Mouse (Mus musculus): ENCODE results near the gene Ccdc69.
"Not testable (repeated sequence)": the region's sequence is repeated elsewhere in the genome, so short reads cannot be mapped to it uniquely, and the experiment has no call there.

Gene Ccdc69

DNA sequence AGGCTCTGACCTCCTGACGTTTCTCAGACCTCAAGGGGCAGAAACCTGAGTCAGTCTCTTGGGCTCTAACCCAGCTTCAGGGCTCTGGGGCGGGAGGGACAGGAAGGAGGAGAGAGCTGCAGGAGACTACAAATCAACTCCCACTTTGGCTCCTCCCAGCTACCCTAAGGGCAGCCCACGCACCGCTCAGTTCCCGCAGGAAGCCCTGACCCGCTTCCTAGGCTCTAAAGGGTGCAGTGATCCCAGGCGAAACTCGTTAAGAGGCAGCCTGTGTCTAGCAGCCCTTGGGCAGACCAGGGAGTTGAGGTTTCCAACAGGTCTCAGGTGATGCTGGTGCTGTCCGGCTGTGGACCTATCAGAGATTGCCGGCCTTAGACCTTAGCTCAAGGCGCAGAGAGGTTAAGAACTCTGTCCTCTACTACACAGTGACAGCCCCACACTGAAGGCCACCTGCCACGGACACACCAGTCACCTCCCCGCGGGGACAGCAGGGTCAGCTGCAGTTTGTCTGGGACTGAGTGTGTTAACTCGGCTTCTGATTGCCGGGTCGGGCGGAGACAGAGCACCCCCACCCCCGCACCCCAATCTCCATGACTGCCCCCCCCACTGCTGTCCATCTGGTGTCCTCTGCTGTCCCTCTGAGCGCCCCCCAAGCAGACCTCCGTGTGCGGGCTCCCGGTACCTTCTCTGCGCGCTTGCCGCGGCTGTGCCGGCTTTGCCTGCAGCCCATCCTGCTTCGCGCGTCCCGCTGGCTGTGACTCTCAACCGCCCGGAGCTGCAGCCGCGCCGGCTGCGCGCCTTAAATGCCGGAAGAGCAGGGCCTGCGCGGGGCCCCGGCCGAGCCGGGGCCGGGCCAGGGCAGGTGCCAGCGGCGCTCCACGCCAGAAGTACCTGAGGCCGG, at the start of gene Ccdc69:
Ccdc69 (minus strand) TSS at position 801 of the 901 bp plus-strand sequence.
- no peak for DNase-seq (ENCODE audit: extremely low read depth, low read depth, low spot score)

DNA sequence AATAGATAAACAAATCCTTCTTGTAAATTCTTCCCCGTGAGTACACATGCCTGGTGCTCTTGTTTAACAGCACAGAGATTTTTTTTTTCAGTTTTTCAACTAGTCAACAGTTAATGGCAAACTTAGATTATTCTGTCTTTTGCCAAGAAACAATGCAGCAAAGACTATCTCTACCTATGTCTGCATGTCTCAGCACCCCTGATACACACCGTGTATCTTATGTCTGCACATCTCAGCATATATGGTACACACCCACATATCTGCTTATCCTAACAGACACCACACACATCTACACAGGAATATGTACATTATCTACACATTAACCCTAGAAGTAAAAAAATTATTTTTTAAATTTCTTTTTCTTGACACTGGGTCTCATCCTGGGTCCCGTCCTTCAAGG, 48.7 kb upstream of the Ccdc69 start:
- no peak for DNase-seq (ENCODE audit: extremely low read depth, low read depth, low spot score)

DNA sequence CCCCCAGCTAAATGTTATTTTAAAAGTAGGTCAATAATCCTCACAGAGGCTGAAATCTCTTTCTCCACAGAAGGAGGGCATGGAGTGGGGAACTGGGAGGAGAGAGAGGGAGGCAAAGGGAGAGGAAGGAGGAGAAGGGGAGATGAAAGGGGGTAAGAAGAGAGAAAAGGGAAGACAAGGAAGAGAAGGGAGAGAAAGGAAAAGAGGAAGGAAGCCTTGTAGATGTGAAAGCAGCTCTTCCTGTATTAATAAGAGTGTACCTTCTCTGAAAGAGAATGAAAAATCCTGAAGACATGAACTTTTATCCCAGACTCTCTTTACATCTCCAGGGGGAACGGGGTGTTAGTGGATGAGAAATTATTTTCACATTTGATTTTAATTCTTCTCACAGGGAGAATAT, 43.5 kb upstream of the Ccdc69 start:
- DNase-seq (ENCODE audit: extremely low read depth, low read depth, low spot score): no peak

DNA sequence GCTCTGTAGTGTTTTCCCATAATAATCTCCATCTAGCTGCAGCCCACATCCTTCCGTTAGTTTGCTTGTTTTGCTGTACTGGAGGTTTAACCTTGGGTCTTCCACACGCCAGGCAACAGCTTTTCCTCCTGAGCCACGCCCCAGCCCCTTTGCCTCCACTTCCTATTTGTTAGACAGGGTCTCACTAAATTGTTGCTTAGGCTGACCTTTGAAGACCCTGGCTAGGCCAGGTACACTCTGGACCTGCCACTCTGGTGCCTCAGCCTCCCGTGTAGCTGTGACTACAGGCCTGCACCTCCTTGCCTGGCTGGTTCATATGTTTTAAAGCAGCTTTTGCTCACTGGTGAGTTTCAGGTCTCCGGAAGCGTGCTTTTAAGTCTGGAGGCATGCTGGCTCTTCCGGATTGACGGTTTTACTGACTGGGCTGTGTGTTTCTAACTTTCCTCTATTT, 42.9 kb upstream of the Ccdc69 start:
- no peak for DNase-seq (ENCODE audit: extremely low read depth, low read depth, low spot score)

DNA sequence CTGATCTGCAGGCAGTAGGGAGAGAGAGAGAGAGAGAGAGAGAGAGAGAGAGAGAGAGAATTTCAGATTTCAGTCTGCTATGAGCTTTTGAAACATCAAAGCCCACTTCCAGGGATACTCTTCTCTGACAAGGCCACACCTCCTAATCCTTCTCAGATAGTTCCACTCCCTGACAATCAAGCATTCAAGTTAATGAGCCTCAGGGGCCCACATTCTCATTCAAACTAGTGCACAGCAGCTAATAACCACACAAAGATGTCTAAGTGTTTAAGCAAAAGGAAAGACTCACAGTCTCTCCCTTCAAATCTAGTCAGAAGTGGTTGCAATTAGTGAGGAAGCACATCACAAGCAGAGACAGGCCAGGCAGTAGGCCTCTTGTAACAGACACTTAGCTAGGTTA, 42.3 kb upstream of the Ccdc69 start:
- DNase-seq (ENCODE audit: extremely low read depth, low read depth, low spot score): no peak

DNA sequence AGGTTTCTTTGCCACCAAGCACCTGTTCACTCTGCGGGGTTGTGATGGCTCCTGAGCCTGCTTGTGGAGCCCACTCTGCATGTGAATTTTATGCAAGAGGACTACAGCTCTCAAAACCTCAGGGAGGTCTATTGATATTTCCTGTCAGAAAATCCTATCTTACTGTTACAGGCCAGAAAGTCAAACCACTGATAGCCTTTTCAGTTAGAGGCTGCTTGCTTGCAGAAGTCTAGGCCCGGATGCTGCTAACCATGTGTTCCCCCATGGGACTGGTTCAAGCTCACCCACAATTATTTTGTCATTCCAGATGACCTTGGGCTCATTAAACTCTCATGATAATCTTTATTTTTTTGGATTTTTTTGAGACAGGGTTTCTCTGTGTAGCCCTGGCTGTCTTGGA, 39.1 kb upstream of the Ccdc69 start:
- no peak for DNase-seq (ENCODE audit: extremely low read depth, low read depth, low spot score)

DNA sequence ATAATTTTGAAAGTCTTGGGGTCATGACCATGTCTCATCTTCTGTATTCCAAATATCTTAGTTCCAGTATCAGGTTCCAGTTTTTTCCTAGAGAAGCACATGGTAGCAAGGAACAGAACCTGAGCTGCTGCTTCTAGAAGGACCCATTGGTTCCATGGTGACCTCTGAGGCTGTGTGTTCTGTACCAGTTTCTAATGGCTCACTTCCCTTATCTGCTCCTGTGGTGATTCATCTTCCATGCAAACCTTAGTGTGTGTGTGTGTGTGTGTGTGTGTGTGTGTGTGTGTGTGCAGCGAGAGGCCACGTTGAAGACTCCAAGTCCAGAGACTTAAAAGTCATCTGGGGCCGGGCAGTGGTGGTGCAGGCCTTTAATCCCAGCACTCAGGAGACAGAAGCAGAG, 38.1 kb upstream of the Ccdc69 start:
- no peak for DNase-seq (ENCODE audit: extremely low read depth, low read depth, low spot score)

DNA sequence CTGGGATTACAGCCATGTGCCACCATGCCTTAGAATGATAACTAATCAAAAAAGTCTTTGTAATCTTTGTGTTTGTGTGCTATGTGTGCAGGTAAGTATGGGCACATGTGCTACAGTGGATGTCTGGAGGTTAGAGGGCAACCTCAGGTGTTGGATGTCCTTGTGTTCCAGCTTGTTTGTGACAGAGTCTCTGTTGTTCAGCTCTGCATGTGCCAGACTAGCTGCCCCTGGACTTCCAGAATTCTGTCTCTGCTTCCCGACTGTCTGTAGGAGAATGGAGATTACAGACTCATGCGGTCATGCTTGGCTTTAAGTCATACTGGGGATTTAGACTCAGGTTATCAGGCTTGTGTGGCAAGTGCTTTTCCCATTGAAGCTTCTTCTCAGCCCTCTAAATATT, 36.4 kb upstream of the Ccdc69 start:
- DNase-seq (ENCODE audit: extremely low read depth, low read depth, low spot score): no peak

DNA sequence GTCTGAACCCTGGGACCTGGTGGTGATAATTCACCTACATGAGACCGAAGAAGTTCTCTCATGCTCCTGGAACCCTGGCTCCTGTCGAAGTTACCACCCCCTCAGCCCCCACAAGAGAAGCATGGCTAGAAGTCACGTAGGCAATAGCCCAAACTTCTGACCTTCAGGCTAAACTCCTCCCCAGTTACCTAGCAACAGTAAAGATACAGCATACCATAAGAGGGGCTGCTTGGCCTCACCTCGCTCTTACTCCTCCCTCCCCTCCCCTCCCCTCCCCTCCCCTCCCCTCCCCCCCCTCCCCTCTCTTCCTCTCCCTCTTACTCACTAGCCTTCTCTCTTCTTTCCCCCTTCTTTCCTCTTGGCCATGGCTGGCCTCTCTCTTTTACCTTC, 35.9 kb upstream of the Ccdc69 start:
- DNase-seq (ENCODE audit: extremely low read depth, low read depth, low spot score): not testable (repeated sequence)

DNA sequence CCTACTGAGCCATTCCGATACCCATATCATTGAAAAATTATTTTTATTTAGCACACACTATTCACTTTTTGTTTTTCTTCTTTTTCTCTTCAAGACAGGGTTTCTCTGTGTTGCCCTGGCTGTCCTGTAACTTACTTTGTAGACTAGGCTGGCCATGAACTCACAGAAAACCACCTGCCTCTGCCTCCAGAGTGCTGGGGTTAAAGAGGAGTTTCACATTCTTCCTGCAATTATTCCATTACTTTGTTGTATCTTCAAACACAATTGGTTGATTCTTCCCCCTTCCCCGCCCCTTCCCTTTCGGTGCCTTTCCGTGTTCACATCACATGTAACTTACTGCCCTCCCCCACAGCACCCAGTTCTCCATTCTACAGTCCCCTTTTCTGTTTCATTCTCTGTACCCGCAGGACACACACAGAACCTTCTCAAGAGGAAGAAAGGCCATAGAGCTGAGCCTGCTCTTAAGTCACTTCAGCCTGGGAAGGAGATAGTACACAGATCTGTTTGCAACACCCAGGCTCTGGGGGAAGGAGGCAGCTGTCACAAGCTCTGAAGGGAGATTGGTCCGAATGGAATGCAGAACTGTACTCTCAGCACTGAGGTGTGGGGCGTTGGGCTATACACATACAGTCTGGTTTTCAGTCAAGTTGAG, 35.4 kb upstream of the Ccdc69 start:
- no peak for DNase-seq (ENCODE audit: extremely low read depth, low read depth, low spot score)

DNA sequence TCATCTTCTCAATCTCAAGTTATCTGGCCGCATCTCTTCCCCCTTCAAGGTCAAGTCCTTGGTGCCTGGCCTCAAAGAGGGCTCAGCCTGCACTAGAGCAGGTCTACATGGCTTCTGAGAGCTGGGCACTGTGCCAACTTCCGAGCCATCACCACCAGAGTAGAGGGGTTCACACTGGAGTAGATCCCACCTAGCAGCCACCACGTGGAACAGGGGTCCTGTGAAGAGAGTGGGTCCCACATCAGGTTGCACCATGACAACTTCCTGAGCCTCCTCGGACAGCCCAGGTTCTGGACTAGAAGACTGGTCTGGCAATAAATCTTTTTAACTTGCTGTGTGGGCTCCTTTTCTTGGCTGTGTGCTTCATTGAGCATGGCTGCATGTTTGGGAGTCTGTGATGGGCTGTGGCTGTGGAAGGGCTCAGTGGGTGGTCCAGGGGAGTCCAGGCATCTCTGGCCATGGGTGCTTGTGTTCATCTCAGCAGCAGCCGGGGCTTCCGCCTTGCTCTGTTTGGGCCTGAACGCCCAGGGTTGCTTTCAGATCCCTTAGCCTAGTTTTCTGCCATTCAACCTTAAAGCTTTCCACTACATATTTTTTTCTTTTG, 32.7 kb upstream of the Ccdc69 start:
- DNase-seq (ENCODE audit: extremely low read depth, low read depth, low spot score): no peak

DNA sequence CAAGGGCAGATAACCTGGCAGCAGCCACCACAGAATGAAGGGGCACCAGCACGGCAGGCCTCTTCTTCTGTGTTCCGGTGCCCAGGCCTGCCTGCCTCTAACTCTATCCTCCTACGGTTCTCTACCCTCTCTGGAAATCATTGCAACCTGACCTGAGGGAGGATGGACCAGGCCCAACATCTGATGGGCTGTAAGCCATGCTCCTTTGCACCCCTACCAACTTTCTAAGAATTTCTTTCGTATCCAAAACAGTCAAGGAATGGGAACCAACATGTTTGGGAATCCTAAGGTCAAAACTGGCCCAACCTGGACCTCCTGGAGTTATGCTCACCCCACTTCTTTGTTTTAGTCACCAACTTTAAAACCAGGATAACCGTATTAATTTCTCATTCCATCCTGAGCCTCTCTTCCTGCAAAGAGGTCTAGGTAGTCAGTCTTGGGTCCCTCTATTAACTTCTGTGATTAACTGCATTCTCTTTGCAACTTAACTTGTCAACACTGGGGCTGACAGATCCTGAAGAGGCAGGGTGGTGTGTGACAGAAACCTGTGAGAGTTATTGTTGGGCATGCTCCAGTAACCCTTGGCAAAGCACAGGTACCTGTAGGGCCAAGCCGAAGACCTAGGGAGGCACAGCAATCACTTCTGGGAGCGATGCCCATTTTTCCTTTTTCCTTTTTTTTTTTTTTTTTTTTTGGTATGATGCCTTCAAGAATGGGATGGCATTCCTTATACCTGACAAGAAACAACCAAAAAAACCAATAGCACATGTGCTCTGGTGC, 31.8 kb upstream of the Ccdc69 start:
- DNase-seq (ENCODE audit: extremely low read depth, low read depth, low spot score): peak; percentile 75

DNA sequence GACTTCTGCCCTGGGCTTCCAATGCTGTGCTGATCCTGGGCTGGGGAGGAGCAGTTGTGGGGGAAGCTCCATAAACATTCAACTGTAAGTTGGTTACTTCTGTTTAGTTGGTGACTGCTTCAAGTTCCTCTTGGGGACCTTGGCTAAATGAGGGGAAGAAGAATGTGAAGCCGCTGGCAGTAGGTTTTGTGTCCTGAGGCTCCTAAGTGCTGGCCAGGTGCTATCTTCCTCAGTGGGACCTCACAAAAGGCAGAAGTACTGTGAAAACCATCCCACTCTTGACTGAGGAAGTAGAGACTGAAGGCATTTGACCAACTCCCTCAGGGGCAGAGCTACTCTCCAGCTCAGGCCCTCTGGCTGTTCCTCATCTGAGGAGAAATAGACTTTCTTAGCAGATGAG, 28.7 kb upstream of the Ccdc69 start:
- no peak for DNase-seq (ENCODE audit: extremely low read depth, low read depth, low spot score)

DNA sequence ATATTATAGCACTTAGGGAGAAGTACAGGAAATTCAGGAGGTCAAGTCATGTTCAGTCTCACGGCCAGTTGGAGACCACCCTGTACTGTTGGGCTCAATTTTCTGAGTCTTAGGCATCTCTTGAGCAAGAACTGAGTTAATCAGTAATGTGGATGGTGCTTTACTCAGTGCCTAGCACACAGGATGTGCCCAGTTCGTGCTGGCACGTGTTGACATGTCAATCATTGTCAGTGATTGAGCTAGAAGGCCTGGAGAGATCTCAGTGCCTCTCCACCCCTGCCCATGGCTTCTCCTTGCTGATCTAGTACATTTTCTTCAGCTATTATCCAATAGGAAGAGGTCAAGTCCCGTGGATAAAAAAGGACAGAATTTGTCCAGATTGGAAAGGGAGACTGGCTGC, 27.5 kb upstream of the Ccdc69 start:
- DNase-seq (ENCODE audit: extremely low read depth, low read depth, low spot score): no peak

DNA sequence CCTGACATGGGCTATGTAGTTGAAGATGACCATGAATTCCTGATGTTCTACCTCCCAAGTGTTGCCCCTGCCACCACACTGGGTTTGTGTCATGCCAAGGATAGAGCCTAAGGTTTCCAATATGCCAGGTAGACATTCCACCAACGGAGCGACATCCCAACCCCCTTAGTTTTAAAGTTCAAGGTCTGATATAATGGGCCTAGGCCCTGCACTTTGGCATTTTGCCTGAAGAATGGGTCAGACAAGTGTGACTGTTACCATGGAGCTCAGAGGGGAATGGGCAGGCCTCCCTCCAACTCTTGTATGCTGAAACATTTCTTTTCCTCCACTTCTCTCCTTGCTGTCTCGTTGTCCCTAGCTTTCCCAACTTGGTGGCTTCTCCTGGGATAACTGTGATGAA, 25.3 kb upstream of the Ccdc69 start:
- DNase-seq (ENCODE audit: extremely low read depth, low read depth, low spot score): no peak

DNA sequence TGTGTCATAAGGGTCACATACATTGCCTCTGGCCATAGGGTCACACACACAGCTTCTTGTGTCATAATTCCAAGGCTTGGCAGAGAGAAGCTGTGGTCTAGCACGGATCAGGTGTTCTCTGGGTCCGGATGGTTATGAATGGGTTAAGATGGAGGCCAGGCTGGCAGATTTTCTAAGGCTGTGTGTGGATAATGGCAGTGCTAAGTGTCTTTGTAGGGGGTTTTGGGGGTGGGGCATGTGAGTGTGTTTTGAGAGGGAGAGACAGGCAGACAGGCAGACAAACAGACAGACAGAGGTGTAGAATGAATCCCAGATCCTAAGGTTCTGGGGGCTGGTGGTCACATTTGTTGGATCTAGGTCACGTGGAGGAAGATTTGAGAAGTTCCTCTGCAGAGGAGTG, 24.1 kb upstream of the Ccdc69 start:
- DNase-seq (ENCODE audit: extremely low read depth, low read depth, low spot score): no peak

DNA sequence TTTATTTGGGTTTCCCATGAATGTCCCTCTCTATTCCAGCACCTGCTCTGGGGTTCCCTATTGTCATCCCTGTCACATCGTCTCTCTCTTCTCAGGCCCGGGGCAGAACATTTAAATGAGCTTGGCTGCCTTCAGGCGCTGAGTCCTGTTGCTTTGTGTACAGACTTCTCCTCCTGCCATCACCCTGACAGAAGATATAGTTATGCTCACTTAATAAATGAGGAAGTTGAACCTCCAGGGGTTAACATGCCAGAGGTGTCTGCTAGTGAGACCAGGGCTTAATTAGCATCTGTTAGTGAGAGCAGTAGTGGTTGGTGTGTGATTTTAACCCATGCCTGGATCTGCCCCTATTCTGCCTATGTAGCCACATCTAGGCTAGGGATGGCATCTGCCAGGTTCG, 21.9 kb upstream of the Ccdc69 start:
- no peak for DNase-seq (ENCODE audit: extremely low read depth, low read depth, low spot score)

DNA sequence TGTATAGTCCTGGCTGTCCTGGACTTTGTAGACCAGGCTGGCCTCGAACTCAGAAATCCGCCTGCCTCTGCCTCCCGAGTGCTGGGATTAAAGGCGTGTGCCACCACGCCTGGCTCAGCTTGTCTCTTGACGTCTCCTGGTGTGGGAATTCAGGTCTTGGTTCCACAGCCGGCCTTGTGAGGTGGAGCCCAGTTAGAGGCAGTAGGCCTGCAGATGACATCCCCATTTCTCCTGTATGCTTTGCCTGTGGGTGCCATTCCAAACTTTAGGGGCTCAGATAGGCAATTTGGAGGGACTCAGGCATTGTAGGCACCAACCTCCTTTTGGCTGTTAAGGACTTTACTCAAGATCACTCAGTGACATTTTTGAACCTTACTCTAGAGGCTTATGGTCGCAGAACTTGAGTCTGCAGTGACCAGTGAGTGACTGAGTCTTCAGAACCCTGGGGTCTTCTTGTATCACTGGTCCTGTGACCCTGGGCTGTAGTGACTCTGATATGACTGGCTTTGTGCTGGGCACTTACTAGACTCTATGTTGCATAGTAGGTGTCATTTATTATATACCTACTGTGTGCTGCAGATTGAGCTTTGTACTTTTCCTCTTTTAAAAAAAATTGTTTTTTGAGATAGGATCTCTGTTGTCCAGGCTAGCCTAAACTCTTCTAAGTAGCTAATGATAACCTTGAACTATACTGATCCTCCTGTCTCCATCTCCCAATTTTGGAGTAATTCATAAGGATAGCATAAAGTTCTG, 21.3 kb upstream of the Ccdc69 start:
- no peak for DNase-seq (ENCODE audit: extremely low read depth, low read depth, low spot score)

DNA sequence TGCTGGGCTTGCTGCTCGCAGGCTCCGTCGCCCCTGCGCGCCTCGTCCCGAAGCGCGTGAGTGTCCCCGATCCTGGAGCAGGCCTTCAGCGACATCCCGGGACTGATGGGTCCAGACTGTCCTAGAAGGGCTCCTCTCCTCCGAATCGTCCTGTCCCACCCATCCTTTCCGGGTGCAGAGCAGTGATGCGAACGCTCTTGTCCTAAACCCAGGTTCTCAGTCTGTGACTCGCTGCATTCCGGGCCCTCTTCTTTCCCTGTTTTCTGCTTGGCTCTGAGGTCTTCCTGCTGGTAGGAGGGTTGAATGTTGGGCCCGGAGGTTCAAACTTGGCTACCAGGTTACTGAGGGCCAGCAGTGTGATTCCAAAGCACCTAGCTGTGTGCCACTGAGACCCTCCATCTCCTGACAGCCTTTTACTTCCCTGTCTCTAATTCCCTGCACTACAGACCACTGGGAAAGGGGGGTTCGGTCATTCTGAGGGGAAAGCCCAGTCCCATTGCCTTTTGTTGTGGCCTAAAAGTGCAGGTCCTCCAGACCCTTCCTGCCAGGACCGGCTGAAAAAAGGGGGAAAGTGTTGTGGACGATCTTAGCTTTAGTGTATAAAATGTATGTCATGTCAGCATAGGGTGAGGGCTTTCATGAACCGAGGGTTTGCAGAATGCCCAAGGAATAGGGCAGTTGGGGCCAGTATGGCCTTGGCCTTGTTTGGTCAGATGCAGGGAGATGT, 20.4 kb upstream of the Ccdc69 start:
- no peak for DNase-seq (ENCODE audit: extremely low read depth, low read depth, low spot score)

Measured in fat pad, adult 2 months (tissue).